9 mouse cellular contexts compared by ENCODE assay signal in the genomic region with DNA sequence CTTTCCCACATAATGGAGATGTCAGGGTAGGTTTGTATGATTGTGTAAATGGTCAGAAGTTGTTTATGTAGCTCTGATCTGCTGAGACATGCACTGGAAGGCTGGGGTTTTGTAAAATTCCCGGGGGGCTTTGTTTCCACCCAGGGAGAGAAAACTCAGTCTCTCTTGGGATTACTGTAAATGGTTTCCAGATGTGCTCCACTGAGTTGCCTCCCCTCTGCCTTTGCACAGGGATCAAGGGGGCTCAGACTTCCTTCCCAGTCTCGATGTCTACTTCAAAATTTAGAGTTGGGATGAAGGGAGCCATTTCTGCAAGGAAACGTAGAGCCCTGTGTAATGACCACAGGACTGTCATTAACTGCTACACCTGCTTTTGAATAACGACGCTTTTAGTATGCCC. TPM values are rescaled to one million over a fixed set of nuclear protein-coding genes. Genes with fewer than 3 reads are reported as not detected.
A peak's percentile ranks its signal among the peaks of the same experiment; 100 is the strongest.
DNase-seq lines count a peak whose midpoint lies in the region; ATAC-seq and TF ChIP-seq lines count a peak whose summit lies in the region.
"Had no signal": no experiment of that assay in that cellular context is flagged by ENCODE, and none has a peak within 500 bp of the region (broad histone marks: within the 10 kb centered on the region; RNA-seq: fewer than 3 reads in every experiment).

No protein-coding gene starts in this region.

- no peaks in the 10 kb centered on the region for H3K36me3 ChIP-seq in kidney, embryonic 15.5 days
- H3K36me3 ChIP-seq in forebrain, embryonic 12.5 days (replicated peaks), result no peaks in the 10 kb centered on the region
- H3K36me3 ChIP-seq in hindbrain, postnatal 0 days (ENCODE audit: insufficient read depth, low read length), result no peaks in the 10 kb centered on the region
- no peaks in the 10 kb centered on the region for H3K36me3 ChIP-seq in neural tube, embryonic 13.5 days

- H3K27me3 ChIP-seq in kidney, embryonic 15.5 days, result peaks cover 64% of the 10 kb centered on the region
- peaks cover 38% of the 10 kb centered on the region for H3K27me3 ChIP-seq in forebrain, embryonic 12.5 days
- peaks cover 4% of the 10 kb centered on the region; the same call in 1 of the 2 replicates for H3K27me3 ChIP-seq in hindbrain, postnatal 0 days (ENCODE audit: insufficient read depth, low read length)
- H3K27me3 ChIP-seq in neural tube, embryonic 13.5 days, result peaks cover 29% of the 10 kb centered on the region

- H3K4me2 ChIP-seq in kidney, embryonic 15.5 days, result peak overlapping the region; percentile 80
- peak overlapping the region; percentile 85 for H3K4me2 ChIP-seq in forebrain, embryonic 12.5 days
- H3K4me2 ChIP-seq in hindbrain, postnatal 0 days (ENCODE audit: low read depth, low read length), result peak overlapping the region; percentile 74
- H3K4me2 ChIP-seq in neural tube, embryonic 13.5 days, result peak overlapping the region; percentile 66

- no peak for TF ChIP-seq CTCF in hindbrain, postnatal 0 days (IDR thresholded peaks at IDR 0.05; ENCODE audit: low read depth)

- H3K4me1 ChIP-seq in kidney, embryonic 15.5 days, result peaks cover 15% of the 10 kb centered on the region
- H3K4me1 ChIP-seq in forebrain, embryonic 12.5 days, result peaks cover 4% of the 10 kb centered on the region
- no peaks in the 10 kb centered on the region for H3K4me1 ChIP-seq in hindbrain, postnatal 0 days (ENCODE audit: insufficient read depth, low read length)
- peaks cover 15% of the 10 kb centered on the region for H3K4me1 ChIP-seq in neural tube, embryonic 13.5 days (replicated peaks)

- no peak overlapping the region for H3K9ac ChIP-seq in kidney, embryonic 15.5 days
- H3K9ac ChIP-seq in forebrain, embryonic 12.5 days, result no peak overlapping the region
- peak overlapping the region; percentile 65; the same call in 1 of the 2 replicates for H3K9ac ChIP-seq in hindbrain, postnatal 0 days (replicated peaks; ENCODE audit: low read length)
- H3K9ac ChIP-seq in neural tube, embryonic 13.5 days, result peak overlapping the region; percentile 73

- ATAC-seq in kidney, embryonic 15.5 days (replicated peaks; ENCODE audit: low FRiP score), result no peak
- ATAC-seq in forebrain, embryonic 12.5 days (ENCODE audit: low FRiP score), result no peak
- ATAC-seq in hindbrain, postnatal 0 days, result no peak
- ATAC-seq in neural tube, embryonic 13.5 days (ENCODE audit: low read depth), result no peak
- ATAC-seq in monocyte, adult 5-6 weeks (replicated peaks; ENCODE audit: insufficient number of reproducible peaks, low FRiP score, low TSS enrichment, poor library complexity, severe bottlenecking), result no peak

- H3K9me3 ChIP-seq in kidney, embryonic 15.5 days (replicated peaks), result no peaks in the 10 kb centered on the region
- no peaks in the 10 kb centered on the region for H3K9me3 ChIP-seq in forebrain, embryonic 12.5 days
- H3K9me3 ChIP-seq in hindbrain, postnatal 0 days (ENCODE audit: low read length), result no peaks in the 10 kb centered on the region
- no peaks in the 10 kb centered on the region for H3K9me3 ChIP-seq in neural tube, embryonic 13.5 days

- no peak overlapping the region for H3K27ac ChIP-seq in kidney, embryonic 15.5 days
- H3K27ac ChIP-seq in forebrain, embryonic 12.5 days, result no peak overlapping the region
- H3K27ac ChIP-seq in hindbrain, postnatal 0 days, result peak overlapping the region; percentile 65
- H3K27ac ChIP-seq in neural tube, embryonic 13.5 days (replicated peaks), result peak overlapping the region; percentile 62

- no peak overlapping the region for H3K4me3 ChIP-seq in kidney, embryonic 15.5 days (replicated peaks)
- H3K4me3 ChIP-seq in forebrain, embryonic 12.5 days (replicated peaks), result peak overlapping the region; percentile 45
- H3K4me3 ChIP-seq in hindbrain, postnatal 0 days (ENCODE audit: low read length), result peak overlapping the region; percentile 56
- peak overlapping the region; percentile 61 for H3K4me3 ChIP-seq in neural tube, embryonic 13.5 days

- DNase-seq in kidney, adult 18-20 months, result no peak
- no peak for DNase-seq in hindbrain, postnatal 0 days (ENCODE audit: low spot score)
- DNase-seq in urinary bladder, adult 18-20 months (ENCODE audit: low spot score in 2 of 2), result no peak
- no peak for DNase-seq in embryo, embryonic 10.5 days (ENCODE audit: low spot score)

- WGBS in kidney, embryonic 15.5 days, result 17% methylated on average over 5 of the region's 5 CpGs
- 30% methylated on average over 5 of the region's 5 CpGs for WGBS in forebrain, embryonic 12.5 days
- 31% methylated on average over 5 of the region's 5 CpGs for WGBS in hindbrain, postnatal 0 days
- WGBS in neural tube, embryonic 13.5 days, result 29% methylated on average over 5 of the region's 5 CpGs

RNA-seq across cellular contexts. Expression of a gene that starts 0.8 kb away (rescaled TPM):
- polyA plus RNA-seq in kidney, embryonic 15.5 days (2015; fragmentation: Nextera tagmentation; extraction: Ambion mirVana), result 4.2 and 4.6 TPM in 2 replicates
- 2.4 and 2.7 TPM in 2 replicates for polyA plus RNA-seq in forebrain, embryonic 12.5 days (2016; fragmentation: Nextera tagmentation; extraction: Ambion mirVana)
- 17.3 and 21.5 TPM in 2 replicates for total RNA-seq in hindbrain, postnatal 0 days (2014; rRNA removed)
- polyA plus RNA-seq in hindbrain, postnatal 0 days (2015; fragmentation: Nextera tagmentation; extraction: Ambion mirVana), result 19.8 and 21.5 TPM in 2 replicates
- polyA plus RNA-seq in neural tube, embryonic 13.5 days (2015; fragmentation: Nextera tagmentation; extraction: Ambion mirVana), result 24.7 and 26.0 TPM in 2 replicates
- total RNA-seq in monocyte, adult 5-6 weeks (2017), result 0.29 TPM in 1 of 3 replicates, not detected in the others
- total RNA-seq: MEL had no signal

Comparison
In these comparisons a context has a peak if more than half of its experiments do, and no peak if none do; other contexts are left out.
1. H3K27ac ChIP-seq: peak in hindbrain, postnatal 0 days (single experiment) and neural tube, embryonic 13.5 days (single experiment); none in kidney, embryonic 15.5 days (single experiment) and forebrain, embryonic 12.5 days (single experiment).
2. H3K9ac ChIP-seq: peak in hindbrain, postnatal 0 days (single experiment) and neural tube, embryonic 13.5 days (single experiment); none in kidney, embryonic 15.5 days (single experiment) and forebrain, embryonic 12.5 days (single experiment).
3. Peak in every context shown above with its lines, with median percentiles within 50 percentile points of each other: H3K4me2 ChIP-seq.